Mouse (Mus musculus): ENCODE data around the gene Foxo6. TPM values are rescaled to one million over a fixed set of nuclear protein-coding genes. Genes with fewer than 3 reads are reported as not detected.
A peak's percentile ranks its signal among the peaks of the same experiment; 100 is the strongest.

Gene Foxo6
- 10 to 100 TPM; 36.3 to 37.4 TPM for total RNA-seq (2021)

DNA sequence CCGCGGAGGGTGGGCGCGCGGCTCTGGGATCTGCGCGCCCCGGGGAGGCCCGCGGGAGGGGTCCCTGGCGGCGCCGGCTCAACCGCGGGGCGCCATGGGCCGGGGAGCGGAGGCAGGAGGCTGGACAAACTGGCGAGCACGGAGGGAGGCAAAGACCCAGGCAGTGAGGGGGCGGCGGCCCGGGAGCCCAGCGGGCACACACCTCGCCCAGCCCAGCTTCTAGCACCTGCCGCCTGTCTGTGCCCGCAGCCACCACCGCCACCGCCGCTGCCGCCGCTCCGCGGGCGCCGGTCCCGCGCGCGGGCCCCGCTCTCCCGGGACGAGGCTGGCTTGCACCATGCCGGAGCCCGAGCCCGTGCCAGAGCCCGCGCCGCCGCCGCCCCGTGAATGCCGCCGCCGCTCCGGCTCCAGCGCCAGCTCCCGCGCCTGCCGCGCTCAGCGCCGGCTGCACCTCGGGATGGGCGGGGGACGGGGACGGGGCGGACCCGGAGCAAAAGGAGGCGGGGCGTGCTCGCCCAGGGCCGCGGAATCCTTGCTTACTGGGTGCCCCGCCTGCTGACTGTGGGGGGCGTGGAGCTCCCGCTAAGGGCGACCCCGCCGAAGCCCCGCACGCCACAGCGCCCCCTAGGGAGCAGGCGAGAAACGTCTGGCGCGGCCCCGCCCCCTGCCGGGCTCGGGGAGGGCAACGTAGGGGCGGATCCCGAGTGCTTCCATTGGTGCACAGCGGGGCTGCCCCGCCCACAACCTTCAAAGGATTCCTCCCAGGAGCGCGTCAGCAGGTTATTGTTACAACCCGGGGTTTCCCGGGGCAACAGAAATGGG lies at the start of gene Foxo6:
Gene Foxo6, minus strand, starts transcription at position 60 of the 822 bp plus-strand sequence.
- peak; percentile 97 to 99 for DNase-seq (ENCODE audit: extremely low spot score in 1 of 2, low spot score in 1 of 2)

- no peak for DNase-seq (ENCODE audit: extremely low spot score in 1 of 2, low spot score in 1 of 2)
Measured at GRCm38 (mm10) chr4:120334316-120334715, 47.2 kb upstream of the Foxo6 start.

GRCm38 (mm10) chr4:120332934-120333421 lies 45.8 kb upstream of the Foxo6 start:
- DNase-seq (ENCODE audit: extremely low spot score in 1 of 2, low spot score in 1 of 2), result no peak

- DNase-seq (ENCODE audit: extremely low spot score in 1 of 2, low spot score in 1 of 2), result no peak
Measured at GRCm38 (mm10) chr4:120332405-120332933, 45.3 kb upstream of the Foxo6 start.

GRCm38 (mm10) chr4:120331992-120332391 lies 44.8 kb upstream of the Foxo6 start:
- DNase-seq (ENCODE audit: extremely low spot score in 1 of 2, low spot score in 1 of 2), result no peak

- DNase-seq (ENCODE audit: extremely low spot score in 1 of 2, low spot score in 1 of 2), result no peak
Measured at GRCm38 (mm10) chr4:120331541-120331940, 44.4 kb upstream of the Foxo6 start.

GRCm38 (mm10) chr4:120325748-120326147 lies 38.6 kb upstream of the Foxo6 start:
- DNase-seq (ENCODE audit: extremely low spot score in 1 of 2, low spot score in 1 of 2), result peak in 1 of 2 experiments; percentile 5

- peak in 1 of 2 experiments; percentile 0 for DNase-seq (ENCODE audit: extremely low spot score in 1 of 2, low spot score in 1 of 2)
Measured at GRCm38 (mm10) chr4:120325051-120325450, 37.9 kb upstream of the Foxo6 start.

GRCm38 (mm10) chr4:120323858-120324257 lies 36.7 kb upstream of the Foxo6 start:
- DNase-seq (ENCODE audit: extremely low spot score in 1 of 2, low spot score in 1 of 2), result peak in 1 of 2 experiments; percentile 4

GRCm38 (mm10) chr4:120323198-120323597 lies 36.0 kb upstream of the Foxo6 start:
- DNase-seq (ENCODE audit: extremely low spot score in 1 of 2, low spot score in 1 of 2), result peak; percentile 37 to 79

DNA sequence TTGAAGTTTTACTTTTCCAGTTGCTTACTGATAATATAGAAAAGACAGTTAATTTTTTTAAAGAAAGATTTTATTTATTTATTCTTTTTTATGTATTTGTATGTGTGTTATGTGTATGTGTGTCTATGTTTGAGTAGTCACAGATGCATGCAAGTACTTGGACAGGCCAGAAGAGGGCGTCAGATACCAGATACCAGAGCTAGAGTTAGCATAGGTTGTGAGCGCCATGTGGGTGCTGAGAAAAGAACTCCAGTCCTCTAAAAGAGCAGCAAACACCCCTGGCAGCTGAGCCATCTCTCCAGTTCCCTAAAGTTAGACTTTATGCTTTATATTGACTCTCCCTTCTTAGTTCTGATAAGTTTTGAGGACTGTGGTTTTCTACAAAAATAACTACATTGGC lies 30.4 kb upstream of the Foxo6 start:
- DNase-seq (ENCODE audit: extremely low spot score in 1 of 2, low spot score in 1 of 2), result no peak

- no peak for DNase-seq (ENCODE audit: extremely low spot score in 1 of 2, low spot score in 1 of 2)
Measured at GRCm38 (mm10) chr4:120316716-120317115, 29.6 kb upstream of the Foxo6 start.

DNA sequence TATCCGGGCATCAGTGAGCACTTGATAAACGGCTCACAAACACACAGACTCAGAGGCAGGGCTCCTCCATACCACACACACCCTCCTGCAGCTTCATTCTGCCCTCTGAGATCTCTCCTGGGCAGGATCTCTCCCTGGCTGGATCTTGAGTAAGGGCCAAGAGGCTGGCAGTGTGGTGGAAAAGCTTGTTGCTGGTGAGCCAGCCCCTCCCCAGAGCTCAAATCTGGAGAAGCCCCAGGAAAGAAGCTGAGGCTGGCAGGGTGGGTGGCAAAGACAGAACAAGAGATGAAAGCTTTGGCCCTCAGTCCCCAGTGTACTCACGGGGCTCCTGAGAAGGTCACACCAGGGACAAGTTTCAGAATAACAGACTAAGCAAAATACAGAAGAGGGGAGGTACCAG lies 27.4 kb upstream of the Foxo6 start:
- no peak for DNase-seq (ENCODE audit: extremely low spot score in 1 of 2, low spot score in 1 of 2)

DNA sequence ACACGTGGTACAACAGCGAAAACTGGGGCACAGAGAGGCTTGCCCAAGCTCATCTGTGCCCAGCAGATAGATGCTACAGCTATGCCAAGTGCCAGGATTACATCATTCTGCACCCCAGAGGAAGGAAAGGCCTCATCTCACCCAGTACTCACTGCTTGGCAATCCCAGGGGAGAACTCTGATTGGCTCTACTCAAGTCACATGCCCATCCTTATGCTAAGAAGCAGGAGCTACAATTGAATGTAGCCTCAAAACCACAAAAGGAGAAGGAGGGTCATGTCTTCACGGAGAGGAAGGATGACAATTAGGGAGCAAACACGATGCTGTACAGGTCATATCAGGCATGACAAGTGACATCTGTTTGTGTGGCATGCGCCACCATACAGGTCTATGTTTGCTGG lies 26.2 kb upstream of the Foxo6 start:
- DNase-seq (ENCODE audit: extremely low spot score in 1 of 2, low spot score in 1 of 2), result no peak

DNA sequence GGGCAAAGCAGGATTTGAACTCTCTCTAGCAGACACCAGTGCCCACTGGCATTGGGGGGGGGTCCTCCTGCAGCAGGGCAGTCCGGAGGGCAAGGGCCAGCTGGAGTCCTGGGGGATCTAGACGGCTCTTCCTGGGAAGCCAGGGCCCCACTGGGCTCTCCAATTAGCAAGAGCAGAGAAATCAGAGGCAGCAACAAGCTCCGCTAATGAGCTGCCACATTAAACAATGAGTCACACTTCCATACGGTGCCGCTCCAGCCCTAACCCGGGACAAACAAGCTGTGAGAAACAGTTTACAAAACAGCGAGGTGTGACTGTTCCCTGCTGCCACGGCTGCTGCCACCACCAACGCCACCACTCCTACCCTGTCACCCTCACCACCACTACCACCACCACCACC lies 17.4 kb upstream of the Foxo6 start:
- DNase-seq (ENCODE audit: extremely low spot score in 1 of 2, low spot score in 1 of 2), result no peak

DNA sequence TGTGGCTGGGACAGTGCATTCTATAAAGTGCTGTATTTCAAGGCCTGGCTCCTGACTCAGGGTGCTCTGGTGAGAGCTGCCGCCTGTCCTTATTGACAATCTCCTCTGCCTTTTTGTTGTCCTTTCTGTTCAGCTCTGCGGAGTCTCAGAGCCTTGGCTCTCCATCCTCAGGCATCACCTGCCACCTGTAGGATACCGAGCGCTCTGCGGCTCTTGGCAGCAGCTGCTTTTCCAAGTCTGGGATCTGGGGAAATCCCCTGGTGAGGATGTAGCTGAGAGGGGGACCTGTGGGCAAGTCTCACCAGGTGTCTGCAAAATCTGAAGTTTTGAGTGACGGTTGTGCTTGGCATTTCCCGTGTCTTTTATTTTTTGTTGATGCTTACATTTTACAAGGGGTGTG lies 12.1 kb upstream of the Foxo6 start:
- no peak for DNase-seq (ENCODE audit: extremely low spot score in 1 of 2, low spot score in 1 of 2)

DNA sequence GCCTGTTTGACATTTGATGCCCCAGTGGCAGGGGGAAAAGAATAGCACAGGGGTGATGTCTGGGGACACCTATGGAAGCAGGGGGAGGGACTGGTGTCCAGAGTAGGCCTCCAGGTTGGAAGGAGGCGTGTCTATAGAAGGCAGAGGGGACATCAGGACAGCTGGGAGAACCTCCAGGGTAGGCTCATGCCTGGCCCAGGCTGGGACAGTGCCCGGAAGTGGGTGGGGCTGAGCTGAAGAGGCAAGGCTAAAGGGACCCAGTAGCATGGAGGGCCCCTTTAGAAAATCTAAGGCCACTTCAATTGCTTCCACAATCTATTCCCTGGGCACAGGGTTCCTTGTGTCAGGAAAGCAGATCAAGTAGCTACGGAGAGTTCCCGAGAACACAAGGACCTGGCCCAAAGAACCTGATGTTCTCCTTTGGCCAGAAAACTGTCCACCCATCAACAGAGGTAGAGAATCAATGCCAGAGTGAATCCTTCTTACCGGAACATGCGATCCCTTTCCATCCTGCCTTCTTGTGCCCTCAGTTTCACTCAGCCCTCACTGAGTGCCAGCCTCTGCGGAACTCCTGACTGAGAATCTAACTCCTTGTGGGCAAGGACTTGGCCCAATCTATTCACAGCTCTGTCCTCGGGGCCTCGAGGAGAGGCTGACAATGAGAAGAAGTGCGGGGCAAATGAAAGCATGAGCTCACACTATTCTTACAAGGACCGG lies 4.1 kb upstream of the Foxo6 start:
- DNase-seq (ENCODE audit: extremely low spot score in 1 of 2, low spot score in 1 of 2), result no peak

DNA sequence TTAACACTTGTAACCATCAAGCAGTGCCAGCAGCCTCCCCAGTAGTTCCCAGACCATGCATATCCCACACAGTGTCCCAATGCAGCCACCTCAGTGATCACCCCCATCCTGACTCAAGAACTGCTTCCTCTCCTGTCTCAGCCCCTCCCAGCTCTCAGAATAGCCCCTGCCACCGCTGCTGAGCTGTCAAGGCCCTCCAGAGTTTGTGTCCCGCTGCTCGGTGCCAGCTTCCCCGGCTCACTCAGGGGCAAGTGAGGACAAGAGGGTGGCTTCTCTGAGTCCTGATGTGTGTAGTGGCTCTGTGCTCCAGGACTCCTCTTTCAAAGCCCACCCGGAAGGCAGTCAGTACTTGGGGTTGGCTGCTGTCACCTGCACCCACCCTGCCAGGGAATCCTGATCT lies 3.3 kb upstream of the Foxo6 start:
- no peak for DNase-seq (ENCODE audit: extremely low spot score in 1 of 2, low spot score in 1 of 2)

DNA sequence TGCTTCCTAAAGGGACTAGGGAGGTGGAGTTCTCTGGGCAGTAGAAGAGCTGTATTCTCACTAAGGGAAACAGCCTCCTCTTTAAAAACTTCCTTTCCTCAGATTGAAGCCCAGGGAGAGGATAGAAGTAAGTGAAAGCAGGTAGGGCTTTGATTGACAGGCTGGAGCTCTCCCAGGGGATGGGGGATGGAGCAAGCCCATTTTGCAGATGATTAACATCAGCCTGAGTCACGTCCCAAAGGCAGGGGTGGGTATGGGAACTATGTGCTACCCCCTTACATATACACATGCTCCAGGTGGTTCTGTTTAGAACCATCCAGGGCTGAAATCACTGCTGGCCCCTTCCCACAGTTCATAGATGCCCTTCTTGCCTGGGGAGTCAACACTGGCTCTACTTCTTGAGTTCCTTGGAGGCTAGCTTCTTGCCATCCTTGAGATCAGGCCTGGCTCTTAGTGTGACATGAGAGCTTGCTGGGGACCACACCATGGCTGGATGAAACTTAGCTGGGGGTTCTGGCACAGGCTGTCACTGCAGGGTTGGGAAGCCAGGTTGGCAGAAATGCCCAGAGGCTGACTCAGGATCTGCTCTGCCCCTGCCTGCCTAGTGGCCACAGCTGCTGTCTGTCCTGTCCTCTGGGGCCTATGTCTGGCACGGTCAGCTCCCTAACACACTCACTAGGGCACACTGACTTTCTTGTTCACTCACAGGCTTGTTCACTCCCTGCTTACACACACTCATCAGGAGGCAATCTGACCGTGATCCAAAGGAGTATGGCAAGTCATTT lies 2.2 kb upstream of the Foxo6 start:
- no peak for DNase-seq (ENCODE audit: extremely low spot score in 1 of 2, low spot score in 1 of 2)

DNA sequence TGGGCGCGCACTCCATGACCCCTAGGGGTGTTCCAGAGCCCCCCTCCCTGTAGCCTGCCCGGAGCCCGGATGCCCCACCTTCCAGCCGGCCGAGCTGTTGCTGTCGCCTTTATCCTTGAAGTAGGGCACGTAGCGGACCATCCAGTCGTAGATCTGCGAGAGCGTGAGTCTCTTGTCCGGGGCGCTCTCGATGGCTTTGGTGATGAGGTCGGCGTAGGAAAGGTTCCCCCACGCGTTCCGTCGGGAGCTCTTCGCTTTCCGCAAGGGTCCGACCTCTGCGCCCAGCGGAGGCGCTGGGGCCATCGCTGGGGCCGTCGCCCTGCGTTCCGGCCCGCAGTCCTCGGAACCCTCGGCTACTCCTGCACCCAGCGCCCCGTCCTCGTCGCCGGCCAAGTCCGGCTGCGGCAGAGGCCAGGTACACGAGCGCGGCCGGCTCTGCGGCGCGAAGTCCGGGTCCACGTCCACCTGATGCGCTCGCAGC lies 348 bp downstream of the Foxo6 start:
- DNase-seq (ENCODE audit: extremely low spot score in 1 of 2, low spot score in 1 of 2), result no peak

All from layer of hippocampus, postnatal 25 days (tissue).